Mouse (Mus musculus) MEL (cell line): ENCODE measurements around the gene Rsrc1.

ENCODE experiments used
- CTCF ChIP-seq, 3 experiments: IDR thresholded peaks in 2 of 3; conservative IDR thresholded peaks in 1 of 3; 2 replicates each; pipeline ENCODE4 v1.5.1; 2011 to 2012; ENCODE audit warnings: low read length in 3 of 3, low read depth in 2 of 3, mild to moderate bottlenecking in 2 of 3, improper control_type of control experiment in 1 of 3, inconsistent platforms in 1 of 3, mixed read lengths in 1 of 3, moderate library complexity in 1 of 3; ENCODE audit not compliant: control insufficient read depth in 1 of 3, insufficient read depth in 1 of 3, poor library complexity in 1 of 3, severe bottlenecking in 1 of 3
- TBP ChIP-seq: IDR thresholded peaks from 2 replicates; pipeline ENCODE4 v1.8.0; 2011; ENCODE audit warnings: low read depth, low read length, improper control_type of control experiment

DNA sequence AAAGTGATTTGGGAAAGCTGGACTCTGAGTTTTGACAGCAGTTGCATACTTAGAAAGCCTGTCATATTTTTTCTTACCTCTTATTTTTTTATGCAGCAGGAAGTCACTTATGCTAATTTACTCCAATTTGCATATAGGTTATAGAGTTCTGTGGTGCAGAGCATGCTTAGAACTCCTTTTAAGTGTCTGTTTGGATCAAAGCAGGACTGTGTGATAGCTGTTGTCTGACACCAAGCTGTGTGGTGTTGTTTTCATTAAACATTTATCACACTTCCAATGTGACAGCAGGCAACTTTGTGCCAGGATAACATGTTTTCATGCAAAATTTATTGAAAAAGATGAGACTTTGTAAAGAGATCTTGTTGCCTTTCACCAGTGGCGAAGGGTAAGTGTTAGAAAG lies 103.6 kb downstream of the Rsrc1 start:
- no peak for TF ChIP-seq TBP
- TF ChIP-seq CTCF (IDR thresholded peaks at IDR 0.05 in 2 of 3, conservative IDR thresholded peaks at IDR 0.05 in 1 of 3; ENCODE audit: control insufficient read depth in 1 of 3, insufficient read depth in 1 of 3, low read depth in 2 of 3, low read length in 3 of 3, poor library complexity in 1 of 3, severe bottlenecking in 1 of 3): no peak
